7 mouse cellular contexts compared by ENCODE assay signal in the genomic region with DNA sequence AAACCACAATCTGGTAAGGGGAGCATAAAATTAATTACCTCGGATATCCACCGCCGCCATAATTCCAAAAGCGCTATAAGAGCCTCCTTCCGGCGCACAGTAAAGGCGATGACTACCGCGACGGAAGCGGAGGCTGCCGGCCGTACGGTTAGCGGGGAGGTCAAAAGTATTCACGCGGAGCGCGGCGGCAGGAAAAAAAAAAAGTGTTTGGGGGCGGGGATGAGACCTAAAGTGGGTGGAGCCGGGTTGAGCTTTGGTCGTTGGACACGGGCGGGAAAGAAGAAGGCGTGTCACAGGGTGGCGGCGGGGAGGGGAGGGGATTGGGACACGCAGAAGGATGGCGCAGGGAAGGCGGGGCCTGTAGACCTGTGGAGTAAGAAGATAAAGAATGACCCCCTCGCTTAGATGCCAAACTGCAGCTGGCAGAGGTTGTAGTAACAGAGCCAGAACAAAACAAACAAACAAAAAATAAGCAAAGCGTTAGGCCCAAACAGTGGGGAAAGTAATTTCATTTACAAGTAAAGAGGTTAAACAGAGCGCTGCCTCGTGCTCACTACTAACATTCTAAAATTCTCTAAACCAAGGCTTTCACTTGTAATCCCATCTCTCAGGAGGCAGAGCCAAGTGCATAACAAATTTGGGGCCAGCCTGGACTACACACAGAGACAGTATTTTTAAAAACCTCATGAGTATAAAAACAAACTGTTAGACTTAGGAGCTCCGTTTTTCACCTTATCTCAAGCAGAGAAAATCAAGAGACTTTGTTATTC. TPM values are rescaled to one million over a fixed set of nuclear protein-coding genes. Genes with fewer than 3 reads are reported as not detected.
DNase-seq lines count a peak whose midpoint lies in the region; ATAC-seq lines count a peak whose summit lies in the region.

A gene (minus strand): TSS at position 107 of the 770 bp plus-strand sequence.

- H3K4me1 ChIP-seq in intestine, embryonic 16.5 days (ENCODE audit: control insufficient read depth, insufficient read depth, low read length), result no peaks in the 10 kb centered on the region; the same call in 1 of the 2 replicates
- peaks cover 5% of the 10 kb centered on the region; the same call in 1 of the 2 replicates for H3K4me1 ChIP-seq in midbrain, embryonic 11.5 days (ENCODE audit: control insufficient read depth, insufficient read depth, low read length)

- 2% methylated on average over 36 of the region's 36 CpGs for WGBS in intestine, embryonic 16.5 days
- 4% methylated on average over 36 of the region's 36 CpGs for WGBS in midbrain, embryonic 11.5 days

- intact Hi-C loops in left cerebral cortex, postnatal 36 days (cut with DNase I), result loop anchor here (2.0 kb wide), 1 partner anchor 62 kb away; a partner anchor contains a TSS

- peak within 1 kb of the TSS; percentile 66 for H3K27ac ChIP-seq in intestine, embryonic 16.5 days (ENCODE audit: low read length)
- no peak within 1 kb of the TSS for H3K27ac ChIP-seq in midbrain, embryonic 11.5 days (ENCODE audit: low read depth, low read length)

- no peaks in the 10 kb centered on the region for H3K9me3 ChIP-seq in intestine, embryonic 16.5 days (ENCODE audit: control insufficient read depth, low read length)
- no peaks in the 10 kb centered on the region for H3K9me3 ChIP-seq in midbrain, embryonic 11.5 days (ENCODE audit: control insufficient read depth, low read length)

- DNase-seq in adrenal gland, adult 8-10 months, result peak; percentile 93
- DNase-seq in embryo, embryonic 9.5 days (ENCODE audit: extremely low spot score), result peak; percentile 98
- peak; percentile 78 to 92 for DNase-seq in gastrocnemius, postnatal 4 days (ENCODE audit: low spot score in 2 of 2)
- peak; percentile 88 for DNase-seq in left cerebral cortex, postnatal 36 days (ENCODE audit: low spot score in 2 of 2)
- DNase-seq in midbrain, embryonic 11.5 days (ENCODE audit: low spot score, missing footprints), result peak; percentile 100
- peak; percentile 96 for DNase-seq in skeletal muscle tissue, adult 2 months (ENCODE audit: low read depth, low spot score)

- peak within 1 kb of the TSS; percentile 59 for H3K4me2 ChIP-seq in intestine, embryonic 16.5 days (ENCODE audit: low read depth, low read length)
- peak within 1 kb of the TSS; percentile 74 for H3K4me2 ChIP-seq in midbrain, embryonic 11.5 days

- H3K4me3 ChIP-seq in intestine, embryonic 16.5 days (ENCODE audit: low read length), result peak within 1 kb of the TSS; percentile 76
- peak within 1 kb of the TSS; percentile 80 for H3K4me3 ChIP-seq in midbrain, embryonic 11.5 days (ENCODE audit: low read depth, low read length)

- ATAC-seq in intestine, embryonic 16.5 days, result peak; percentile 99
- ATAC-seq in midbrain, embryonic 11.5 days (ENCODE audit: low FRiP score), result peak; percentile 98

- H3K9ac ChIP-seq in intestine, embryonic 16.5 days (ENCODE audit: low read depth, low read length), result peak within 1 kb of the TSS; percentile 71
- H3K9ac ChIP-seq in midbrain, embryonic 11.5 days (ENCODE audit: low read length), result peak within 1 kb of the TSS; percentile 77

- no peaks in the 10 kb centered on the region for H3K36me3 ChIP-seq in intestine, embryonic 16.5 days (ENCODE audit: control insufficient read depth, insufficient read depth, low read length)
- H3K36me3 ChIP-seq in midbrain, embryonic 11.5 days (ENCODE audit: control insufficient read depth, insufficient read depth, low read length), result no peaks in the 10 kb centered on the region

- no peaks in the 10 kb centered on the region for H3K27me3 ChIP-seq in intestine, embryonic 16.5 days (replicated peaks; ENCODE audit: control insufficient read depth, insufficient read depth, low read length)
- H3K27me3 ChIP-seq in midbrain, embryonic 11.5 days (ENCODE audit: control insufficient read depth, insufficient read depth, low read length), result no peaks in the 10 kb centered on the region

RNA-seq across cellular contexts. Expression of the gene that starts here (rescaled TPM):
- 10 to 100 TPM; 22.6 to 36.4 (median 30.0) TPM for total RNA-seq in adrenal gland, adult 8-10 months (2022)
- 10 to 100 TPM; 25.8 to 27.0 TPM for total RNA-seq in gastrocnemius, postnatal 4 days (2021)
- polyA plus RNA-seq in intestine, embryonic 16.5 days (2015; fragmentation: Nextera tagmentation; extraction: Ambion mirVana), result 51.7 and 57.8 TPM in 2 replicates
- total RNA-seq in left cerebral cortex, postnatal 36 days (2021), result 10 to 100 TPM; 26.5 to 30.6 TPM
- 80.7 and 89.0 TPM in 2 replicates for polyA plus RNA-seq in midbrain, embryonic 11.5 days (2014; fragmentation: Nextera tagmentation; extraction: Ambion mirVana)
